In the genomic region with DNA sequence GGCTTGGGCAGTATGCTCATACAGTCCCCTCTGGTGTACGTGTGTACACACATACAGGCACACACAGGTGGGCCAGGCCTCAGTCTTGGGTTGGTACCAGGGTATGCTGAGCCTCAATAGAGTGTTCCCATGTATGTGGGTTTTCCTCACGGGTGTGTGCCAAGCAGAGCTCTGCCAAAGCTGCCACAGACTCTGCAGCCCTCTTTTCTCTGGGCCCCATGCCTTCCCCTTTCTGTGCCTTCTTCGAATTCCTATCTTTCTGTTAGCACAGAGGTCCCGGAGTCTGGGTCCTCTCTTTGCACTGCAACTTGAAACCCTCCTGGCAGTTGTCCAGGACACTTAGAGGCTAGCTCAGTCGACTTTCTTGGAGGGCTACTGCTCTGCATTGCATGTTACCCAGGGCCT, we compare ENCODE assay signal across 8 mouse cellular contexts. TPM values are rescaled to one million over a fixed set of nuclear protein-coding genes. Genes with fewer than 3 reads are reported as not detected.
A peak's percentile ranks its signal among the peaks of the same experiment; 100 is the strongest.
DNase-seq lines count a peak whose midpoint lies in the region; ATAC-seq lines count a peak whose summit lies in the region.

No protein-coding gene starts in this region.

- H3K4me2 ChIP-seq in midbrain, embryonic 11.5 days, result no peak overlapping the region
- H3K4me2 ChIP-seq in lung, embryonic 16.5 days (ENCODE audit: low read depth, low read length), result peak overlapping the region; percentile 19; the same call in 1 of the 2 replicates

- peaks cover 5% of the 10 kb centered on the region; the same call in 1 of the 2 replicates for H3K9me3 ChIP-seq in midbrain, embryonic 11.5 days (ENCODE audit: control insufficient read depth, low read length)
- peaks cover 8% of the 10 kb centered on the region for H3K9me3 ChIP-seq in midbrain, embryonic 10.5 days (replicated peaks)
- no peaks in the 10 kb centered on the region for H3K9me3 ChIP-seq in lung, embryonic 16.5 days (ENCODE audit: control insufficient read depth, low read length)

- H3K27ac ChIP-seq in midbrain, embryonic 11.5 days (ENCODE audit: low read depth, low read length), result no peak overlapping the region
- H3K27ac ChIP-seq in midbrain, embryonic 10.5 days (replicated peaks), result no peak overlapping the region; the same call in 1 of the 2 replicates
- peak overlapping the region; percentile 92 for H3K27ac ChIP-seq in lung, embryonic 16.5 days (ENCODE audit: low read length)

- DNase-seq in midbrain, embryonic 11.5 days (ENCODE audit: low spot score, missing footprints), result no peak
- no peak for DNase-seq in midbrain, embryonic 10.5 days (ENCODE audit: low spot score)
- DNase-seq in forelimb bud, embryonic 11.5 days (ENCODE audit: low read depth, low spot score), result peak; percentile 35
- peak; percentile 33 for DNase-seq in kidney, adult 11 months
- peak; percentile 64 for DNase-seq in yolk sac, embryonic 10.5 days (ENCODE audit: low spot score)
- DNase-seq in layer of hippocampus, adult 18-20 months (ENCODE audit: low spot score in 2 of 2), result no peak
- no peak for DNase-seq in frontal cortex, postnatal 14 days (ENCODE audit: low spot score in 2 of 2)

- no peaks in the 10 kb centered on the region for H3K36me3 ChIP-seq in midbrain, embryonic 11.5 days (ENCODE audit: control insufficient read depth, insufficient read depth, low read length)
- H3K36me3 ChIP-seq in midbrain, embryonic 10.5 days, result peaks cover 32% of the 10 kb centered on the region
- no peaks in the 10 kb centered on the region for H3K36me3 ChIP-seq in lung, embryonic 16.5 days (ENCODE audit: control insufficient read depth, insufficient read depth, low read length)

- H3K4me1 ChIP-seq in midbrain, embryonic 11.5 days (ENCODE audit: control insufficient read depth, insufficient read depth, low read length), result no peaks in the 10 kb centered on the region
- peaks cover 12% of the 10 kb centered on the region; the same call in 1 of the 2 replicates for H3K4me1 ChIP-seq in midbrain, embryonic 10.5 days
- peaks cover 36% of the 10 kb centered on the region for H3K4me1 ChIP-seq in lung, embryonic 16.5 days (replicated peaks; ENCODE audit: control insufficient read depth, insufficient read depth, low read length)

- ATAC-seq in midbrain, embryonic 11.5 days (ENCODE audit: low FRiP score), result peak; percentile 49; the same call in 1 of the 2 replicates
- ATAC-seq in lung, embryonic 16.5 days (ENCODE audit: low read depth), result peak; percentile 86

- H3K4me3 ChIP-seq in midbrain, embryonic 11.5 days (ENCODE audit: low read depth, low read length), result no peak overlapping the region
- no peak overlapping the region for H3K4me3 ChIP-seq in midbrain, embryonic 10.5 days
- no peak overlapping the region for H3K4me3 ChIP-seq in lung, embryonic 16.5 days (ENCODE audit: low read length)

- WGBS in midbrain, embryonic 11.5 days, result 65% methylated on average over 5 of the region's 5 CpGs
- WGBS in midbrain, embryonic 10.5 days, result 77% methylated on average over 5 of the region's 5 CpGs
- 10% methylated on average over 5 of the region's 5 CpGs for WGBS in lung, embryonic 16.5 days

- no peak overlapping the region for H3K9ac ChIP-seq in midbrain, embryonic 11.5 days (ENCODE audit: low read length)
- peak overlapping the region; percentile 45; the same call in 1 of the 2 replicates for H3K9ac ChIP-seq in lung, embryonic 16.5 days (ENCODE audit: low read length)

- H3K27me3 ChIP-seq in midbrain, embryonic 11.5 days (ENCODE audit: control insufficient read depth, insufficient read depth, low read length), result no peaks in the 10 kb centered on the region
- H3K27me3 ChIP-seq in midbrain, embryonic 10.5 days (ENCODE audit: low read depth, poor library complexity, severe bottlenecking), result no peaks in the 10 kb centered on the region
- H3K27me3 ChIP-seq in lung, embryonic 16.5 days (ENCODE audit: control insufficient read depth, insufficient read depth, low read depth, low read length), result no peaks in the 10 kb centered on the region

RNA-seq across cellular contexts. Expression of a gene that starts 33.1 kb away (rescaled TPM):
- polyA plus RNA-seq in midbrain, embryonic 11.5 days (2014; fragmentation: Nextera tagmentation; extraction: Ambion mirVana), result 23.6 and 27.7 TPM in 2 replicates
- polyA plus RNA-seq in midbrain, embryonic 10.5 days (2016; fragmentation: Nextera tagmentation; extraction: Ambion mirVana), result 23.9 and 26.6 TPM in 2 replicates
- 26.7 TPM in 2 replicates for polyA plus RNA-seq in lung, embryonic 16.5 days (2015; fragmentation: Nextera tagmentation; extraction: Ambion mirVana)
- total RNA-seq in layer of hippocampus, adult 18-20 months (2021), result 1 to 10 TPM; 2.6 to 2.9 TPM

Comparison
In these comparisons a context has a peak if more than half of its experiments do, and no peak if none do; other contexts are left out.
1. DNase-seq: peak in forelimb bud, embryonic 11.5 days (single experiment), kidney, adult 11 months (single experiment) and yolk sac, embryonic 10.5 days (single experiment); none in midbrain, embryonic 11.5 days (single experiment), midbrain, embryonic 10.5 days (single experiment), layer of hippocampus, adult 18-20 months (0 of 2) and frontal cortex, postnatal 14 days (0 of 2).